Mouse (Mus musculus) layer of hippocampus, postnatal 10 days (tissue): ENCODE data around the gene Msantd1. TPM values are rescaled to one million over a fixed set of nuclear protein-coding genes. Genes with fewer than 3 reads are reported as not detected.

Experiments
- DNase-seq, 2 experiments: peaks; one replicate each; pipeline ENCODE4 v3.0.0; 2021; ENCODE audit warnings: low spot score in 2 of 2
- total RNA-seq, 2 experiments: library from RNA; stranded (reverse); gene quantifications; 2 replicates each; pipeline ENCODE4 v1.2.3; 2021

Gene Msantd1
- total RNA-seq, 2 experiments from 2014 or later = 10.2 to 10.9 TPM

GRCm38 (mm10) chr5:34968386-34968785 lies 60.6 kb downstream of the Msantd1 start:
- DNase-seq = no peak

- DNase-seq = no peak
Observed at GRCm38 (mm10) chr5:34972471-34972870, 64.7 kb downstream of the Msantd1 start.

Other genes starting within 250 kb of the Msantd1 start
- 10 to 100 TPM; 18.9 to 20.5 TPM for gene Nop14, start 247.9 kb upstream of the Msantd1 start, total RNA-seq
- 1 to 10 TPM; 5.2 to 8.6 TPM for gene Grk4, start 247.6 kb upstream of the Msantd1 start, total RNA-seq
- 10 to 100 TPM; 63.5 to 69.8 TPM for gene Htt, start 146.3 kb upstream of the Msantd1 start, total RNA-seq
- gene Rgs12, start 41.4 kb downstream of the Msantd1 start, total RNA-seq = 10 to 100 TPM; 48.3 to 48.6 TPM
- 1 to 10 TPM in 1 of 2 experiments, under 1 TPM in 1; 0.80 to 1.1 TPM for gene Hgfac, start 133.5 kb downstream of the Msantd1 start, total RNA-seq
- gene Dok7, start 148.8 kb downstream of the Msantd1 start, total RNA-seq = 10 to 100 TPM; 16.6 to 20.5 TPM
- 100 to 1,000 TPM; 130 to 149 TPM for gene Lrpap1, start 197.8 kb downstream of the Msantd1 start, total RNA-seq